Mouse (Mus musculus): ENCODE data around the gene Naa11.

DNA sequence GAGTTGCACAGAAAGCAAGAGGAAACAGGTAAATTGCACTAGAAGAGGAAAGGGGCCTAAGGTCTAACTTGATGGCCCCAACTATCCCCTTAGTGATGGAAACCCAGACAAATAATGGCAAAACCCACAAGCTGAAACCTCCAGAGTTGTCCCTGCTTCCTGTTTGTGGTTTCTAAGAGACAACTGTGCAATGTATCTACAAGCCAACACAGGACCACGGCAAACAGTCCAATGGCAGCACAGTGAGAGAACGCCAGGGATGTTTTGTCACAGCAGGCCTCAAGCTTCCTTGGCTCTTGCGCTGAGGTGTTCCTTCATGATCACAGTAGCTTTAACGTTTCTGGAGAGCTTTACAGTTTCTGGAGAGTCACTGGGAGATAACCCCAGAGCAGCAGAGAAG, 7.8 kb downstream of the Naa11 start:
- TF ChIP-seq TAL1 (IDR thresholded peaks at IDR 0.05; ENCODE audit: low read length) (no peak), GATA1 (IDR thresholded peaks at IDR 0.05; ENCODE audit: low read length) (no peak)

Measured in erythroblast, embryonic 14.5 days (primary cell).